Comparison of ENCODE assay signal across 9 mouse cellular contexts in the genomic region with DNA sequence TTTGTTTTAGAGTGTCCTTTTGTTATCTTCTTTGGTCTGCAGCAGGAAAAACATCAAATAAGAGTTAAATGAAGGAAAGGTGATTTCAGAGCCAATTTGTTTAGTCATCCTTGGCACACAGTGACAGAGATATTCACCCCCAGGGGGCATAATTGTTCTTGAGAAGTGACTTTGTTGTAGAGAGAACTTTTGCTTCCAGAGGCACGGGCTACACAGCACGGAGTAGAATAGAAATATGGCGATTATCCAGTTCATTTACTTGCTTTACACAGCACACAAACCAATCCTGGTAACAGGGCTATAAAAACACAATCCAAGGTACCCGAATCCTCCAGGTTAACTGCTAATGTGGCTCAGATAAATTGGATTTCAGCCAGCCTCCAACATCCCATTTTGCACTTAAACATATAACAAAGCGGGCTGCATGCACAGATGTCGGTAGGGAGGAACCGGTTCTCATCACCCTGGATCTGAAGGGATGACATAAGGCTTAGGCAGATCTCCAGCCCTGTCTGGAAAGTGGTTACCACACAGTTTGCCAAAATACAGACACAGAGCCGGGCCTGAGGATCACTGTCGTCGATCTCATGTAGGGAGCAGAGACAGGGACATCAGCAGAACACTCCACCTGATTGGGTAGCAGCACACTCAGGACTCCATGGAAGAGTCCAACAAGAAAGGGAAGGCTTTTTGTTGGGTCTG.
DNase-seq lines count a peak whose midpoint lies in the region; ATAC-seq and TF ChIP-seq lines count a peak whose summit lies in the region.
"Had no signal": no experiment of that assay in that cellular context is flagged by ENCODE, and none has a peak within 500 bp of the region (broad histone marks: within the 10 kb centered on the region; RNA-seq: fewer than 3 reads in every experiment).

No protein-coding gene starts in this region.

- peaks cover 32% of the 10 kb centered on the region for H3K4me1 ChIP-seq in neural tube, embryonic 13.5 days (replicated peaks)
- H3K4me1 ChIP-seq in stomach, postnatal 0 days (replicated peaks; ENCODE audit: control insufficient read depth, insufficient read depth), result 0 out of 2 replicates have a peak, but pooled peaks cover 2% of the 10 kb centered on the region
- H3K4me1 ChIP-seq in kidney, embryonic 14.5 days (ENCODE audit: control insufficient read depth, insufficient read depth, low read length), result peaks cover 14% of the 10 kb centered on the region

- H3K9me3 ChIP-seq in neural tube, embryonic 13.5 days, result no peaks in the 10 kb centered on the region
- H3K9me3 ChIP-seq in stomach, postnatal 0 days (ENCODE audit: control insufficient read depth, low read length), result no peaks in the 10 kb centered on the region
- no peaks in the 10 kb centered on the region for H3K9me3 ChIP-seq in kidney, embryonic 14.5 days (ENCODE audit: control insufficient read depth, low read length)

- no peaks in the 10 kb centered on the region for H3K36me3 ChIP-seq in neural tube, embryonic 13.5 days
- H3K36me3 ChIP-seq in stomach, postnatal 0 days (ENCODE audit: control insufficient read depth, insufficient read depth, low read length), result no peaks in the 10 kb centered on the region
- H3K36me3 ChIP-seq in kidney, embryonic 14.5 days (ENCODE audit: control insufficient read depth, insufficient read depth, low read length), result no peaks in the 10 kb centered on the region

- DNase-seq in adrenal gland, adult 2 months, result peak; percentile 46
- no peak for DNase-seq in adrenal gland, adult 18-20 months (ENCODE audit: low spot score in 2 of 2)
- no peak for DNase-seq in neural tube, embryonic 10.5 days (ENCODE audit: extremely low spot score, low spot score)
- peak; percentile 24 to 48 for DNase-seq in heart, postnatal 14 days
- DNase-seq in stomach, postnatal 0 days (ENCODE audit: low spot score), result no peak
- DNase-seq in left cerebral cortex, postnatal 14 days (ENCODE audit: low spot score in 2 of 2), result no peak

- no peaks in the 10 kb centered on the region for H3K27me3 ChIP-seq in neural tube, embryonic 13.5 days
- H3K27me3 ChIP-seq in stomach, postnatal 0 days (ENCODE audit: control insufficient read depth, insufficient read depth, low read length), result no peaks in the 10 kb centered on the region
- H3K27me3 ChIP-seq in kidney, embryonic 14.5 days (ENCODE audit: control insufficient read depth, insufficient read depth, low read length), result no peaks in the 10 kb centered on the region

- no peak for TF ChIP-seq EP300 in stomach, postnatal 0 days (optimal IDR thresholded peaks at IDR 0.05)

- intact Hi-C loops in heart, postnatal 14 days (cut with DNase I), result loop anchor here (5.0 kb wide), 2 partner anchors 42 to 97 kb away; no protein-coding TSS in a partner anchor
- intact Hi-C loops in left cerebral cortex, postnatal 14 days (cut with DNase I), result no loop called here

- peak; percentile 51; the same call in 1 of the 2 replicates for ATAC-seq in neural tube, embryonic 13.5 days (ENCODE audit: low read depth)
- no peak; the same call in 1 of the 2 replicates for ATAC-seq in stomach, postnatal 0 days (ENCODE audit: low FRiP score, low TSS enrichment)
- ATAC-seq in kidney, embryonic 14.5 days (ENCODE audit: low FRiP score, low TSS enrichment), result no peak

- H3K27ac ChIP-seq in neural tube, embryonic 13.5 days (replicated peaks), result peak overlapping the region; percentile 69
- H3K27ac ChIP-seq in stomach, postnatal 0 days (replicated peaks), result no peak overlapping the region
- H3K27ac ChIP-seq in kidney, embryonic 14.5 days (ENCODE audit: low read depth, low read length), result no peak overlapping the region
- H3K27ac ChIP-seq: macrophage had no signal

- no peak overlapping the region for H3K4me3 ChIP-seq in neural tube, embryonic 13.5 days
- H3K4me3 ChIP-seq in stomach, postnatal 0 days (ENCODE audit: low read depth, low read length), result no peak overlapping the region
- H3K4me3 ChIP-seq in kidney, embryonic 14.5 days (ENCODE audit: low read length), result no peak overlapping the region

- 55% methylated on average over 10 of the region's 10 CpGs for WGBS in neural tube, embryonic 13.5 days
- 55% methylated on average over 10 of the region's 10 CpGs for WGBS in stomach, postnatal 0 days
- WGBS in kidney, embryonic 14.5 days, result 81% methylated on average over 10 of the region's 10 CpGs

- no peak overlapping the region for H3K4me2 ChIP-seq in neural tube, embryonic 13.5 days
- no peak overlapping the region for H3K4me2 ChIP-seq in stomach, postnatal 0 days (replicated peaks; ENCODE audit: low read depth)
- H3K4me2 ChIP-seq in kidney, embryonic 14.5 days (replicated peaks; ENCODE audit: low read depth, low read length), result no peak overlapping the region

- TF ChIP-seq CTCF in stomach, postnatal 0 days (IDR thresholded peaks at IDR 0.05; ENCODE audit: low read depth), result peak; percentile 35

- H3K9ac ChIP-seq in neural tube, embryonic 13.5 days, result no peak overlapping the region
- no peak overlapping the region for H3K9ac ChIP-seq in stomach, postnatal 0 days (ENCODE audit: low read length)
- H3K9ac ChIP-seq in kidney, embryonic 14.5 days (ENCODE audit: low read depth, low read length), result no peak overlapping the region

Comparison
In these comparisons a context has a peak if more than half of its experiments do, and no peak if none do; other contexts are left out.
1. DNase-seq: peak in adrenal gland, adult 2 months (single experiment) and heart, postnatal 14 days (2 of 2); none in adrenal gland, adult 18-20 months (0 of 2), neural tube, embryonic 10.5 days (single experiment), stomach, postnatal 0 days (single experiment) and left cerebral cortex, postnatal 14 days (0 of 2).